Mouse (Mus musculus): ENCODE results near the gene Cypt3.

Gene Cypt3

GRCm38 (mm10) chrX:153558293-153558692, at the start of gene Cypt3:
Gene Cypt3, plus strand, starts transcription at chrX:153558593.
- CTCF ChIA-PET = no interaction called here

- CTCF ChIA-PET = no interaction called here
Measured at GRCm38 (mm10) chrX:153515491-153515890, 42.9 kb upstream of the Cypt3 start.

GRCm38 (mm10) chrX:153528399-153528798, 30.0 kb upstream of the Cypt3 start:
- CTCF ChIA-PET = no interaction called here

- CTCF ChIA-PET = no interaction called here
Measured at GRCm38 (mm10) chrX:153556634-153557033, 1.8 kb upstream of the Cypt3 start.

- CTCF ChIA-PET = no interaction called here
Measured at GRCm38 (mm10) chrX:153564650-153565049, 6.3 kb downstream of the Cypt3 start.

- CTCF ChIA-PET = no interaction called here
Measured at GRCm38 (mm10) chrX:153599583-153599982, 41.2 kb downstream of the Cypt3 start.

Measured in spleen, embryonic (tissue).